Mouse (Mus musculus): ENCODE measurements around the gene Fyb2. TPM values are rescaled to one million over a fixed set of nuclear protein-coding genes. Genes with fewer than 3 reads are reported as not detected.
"Not testable (repeated sequence)": the region's sequence is repeated elsewhere in the genome, so short reads cannot be mapped to it uniquely, and the experiment has no call there.

The Fyb2 gene
- total RNA-seq, 2 experiments from 2014 or later, result 2.6 TPM

DNA sequence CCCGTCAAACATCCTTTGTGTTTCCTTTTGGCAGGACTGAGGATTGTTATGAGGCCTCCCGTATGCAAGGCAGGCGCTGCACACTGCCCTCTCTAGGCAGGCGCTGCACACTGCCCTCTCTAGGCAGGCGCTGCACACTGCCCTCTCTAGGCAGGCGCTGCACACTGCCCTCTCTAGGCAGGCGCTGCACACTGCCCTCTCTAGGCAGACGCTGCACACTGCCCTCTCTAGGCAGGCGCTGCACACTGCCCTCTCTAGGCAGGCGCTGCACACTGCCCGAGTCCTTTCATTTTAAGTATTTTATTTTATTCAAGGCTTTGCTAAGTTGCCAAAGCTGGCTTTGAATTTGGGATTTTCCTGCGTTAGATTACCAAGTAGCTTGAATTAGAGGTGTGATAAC lies 91.4 kb downstream of the Fyb2 start:
- DNase-seq (ENCODE audit: low spot score in 2 of 2), result not testable (repeated sequence)

DNA sequence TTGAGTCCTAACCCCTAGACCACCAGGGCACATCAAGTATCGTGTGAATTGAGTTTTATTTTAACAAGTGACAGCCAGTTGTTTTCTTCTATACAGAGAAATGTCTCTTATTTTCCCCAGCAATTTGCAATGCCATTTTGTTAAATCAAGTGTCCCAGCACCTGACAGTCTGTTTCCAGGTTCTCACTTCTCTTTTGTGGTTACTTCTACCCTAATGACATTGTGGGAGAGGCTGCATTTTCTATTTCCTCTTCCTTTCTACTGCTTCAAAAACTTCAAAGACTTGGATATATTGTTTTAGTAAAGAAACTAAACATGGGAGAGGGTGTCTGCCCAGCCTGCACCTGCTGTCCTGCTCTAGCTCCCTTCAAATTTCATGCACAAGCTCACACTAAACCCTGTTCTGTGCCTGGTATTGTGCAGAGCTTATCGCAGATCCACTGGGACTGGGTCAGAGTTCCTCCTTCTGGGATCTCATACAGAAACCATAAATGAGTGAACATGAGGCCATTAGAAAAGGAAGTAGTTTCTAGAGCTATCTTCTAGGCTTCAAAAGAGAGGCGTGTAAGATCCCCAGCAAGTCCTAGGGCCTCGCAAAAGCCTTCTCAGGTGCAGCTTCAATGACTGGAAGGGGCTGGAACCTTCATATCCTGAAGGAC lies 94.2 kb downstream of the Fyb2 start:
- no peak for DNase-seq (ENCODE audit: low spot score in 2 of 2)

DNA sequence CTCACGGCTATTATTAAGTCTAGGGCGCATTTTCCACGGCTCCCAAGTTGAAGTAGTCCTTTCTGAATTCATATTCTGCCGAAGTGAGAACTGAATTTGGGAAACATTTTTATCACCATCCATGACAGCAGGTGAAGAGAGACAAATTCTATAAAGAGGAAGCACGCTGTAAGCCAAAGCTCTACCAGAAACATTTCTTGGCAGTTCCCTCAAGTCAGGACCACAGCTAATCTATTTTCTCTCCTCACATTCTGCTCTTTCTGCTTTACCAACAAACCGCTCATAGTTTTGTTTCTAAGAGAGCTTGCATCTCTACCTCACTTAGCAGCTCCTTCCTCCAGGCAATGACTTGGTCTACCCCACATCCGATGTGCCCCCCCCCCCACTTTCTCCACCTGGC lies 100.5 kb downstream of the Fyb2 start:
- DNase-seq (ENCODE audit: low spot score in 2 of 2), result no peak

DNA sequence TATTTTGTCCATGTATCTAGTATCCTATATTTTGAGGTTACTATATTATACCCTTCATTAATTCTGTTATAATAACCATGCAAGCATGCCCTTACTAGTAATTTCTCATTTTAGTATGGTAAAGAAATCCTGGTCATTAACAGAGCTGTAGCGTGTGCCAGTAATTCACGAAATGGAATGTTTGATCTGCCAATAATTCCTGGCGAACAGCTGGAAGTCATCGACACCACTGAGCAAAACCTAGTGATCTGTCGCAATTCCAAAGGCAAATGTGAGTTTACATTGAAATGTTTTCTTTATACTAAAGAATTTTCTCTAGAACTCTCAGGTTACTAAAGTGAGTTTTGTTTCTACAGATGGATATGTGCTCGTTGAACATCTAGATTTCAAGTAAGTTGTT lies 102.2 kb downstream of the Fyb2 start:
- no peak for DNase-seq (ENCODE audit: low spot score in 2 of 2)

DNA sequence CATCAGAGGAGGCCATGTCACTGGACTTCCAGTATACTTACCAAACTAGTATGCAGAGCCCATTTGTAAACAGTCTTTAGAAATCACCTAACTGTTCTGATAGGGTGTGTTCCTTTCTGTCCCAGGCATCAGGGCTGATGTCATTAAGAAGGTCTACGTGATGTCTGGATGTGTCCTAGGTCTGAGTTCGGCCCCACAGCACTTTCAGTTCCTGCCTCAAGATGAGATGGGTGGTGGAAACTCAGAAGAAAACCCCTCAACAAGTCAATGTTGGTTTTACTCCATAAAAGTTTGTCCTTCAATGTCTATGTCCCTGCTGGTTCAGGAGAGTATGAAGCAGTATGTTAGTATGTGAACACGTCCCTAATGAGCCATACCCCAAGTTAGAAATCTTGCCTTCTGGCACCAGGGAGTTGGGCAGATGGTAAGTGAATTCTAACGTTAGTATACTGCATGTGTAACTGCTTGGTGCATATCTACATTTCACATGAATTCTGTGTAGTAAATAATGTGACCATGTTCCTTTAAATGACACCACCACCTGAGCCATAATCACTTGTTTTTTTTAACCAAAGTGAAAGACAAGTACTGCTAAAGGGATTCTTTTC lies 102.9 kb downstream of the Fyb2 start:
- no peak for DNase-seq (ENCODE audit: low spot score in 2 of 2)

DNA sequence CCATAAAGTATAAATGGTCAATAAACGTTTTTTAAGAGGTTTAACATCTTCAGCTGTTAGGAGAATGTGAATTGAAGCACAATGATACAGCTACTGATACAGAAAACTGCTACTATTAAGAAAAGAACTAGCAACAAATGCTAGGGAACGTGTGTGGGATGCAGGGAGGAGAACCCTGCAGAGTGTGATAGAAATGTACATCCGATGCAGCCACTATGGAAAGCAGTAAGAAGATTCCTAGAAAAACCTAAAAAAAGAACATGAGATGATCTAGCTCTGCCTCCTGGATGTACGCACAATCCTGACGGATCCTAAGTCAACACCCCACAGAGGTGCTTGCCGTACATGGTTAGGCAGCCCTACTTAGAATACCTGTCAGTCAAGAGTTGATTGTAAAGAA lies 114.0 kb downstream of the Fyb2 start:
- DNase-seq (ENCODE audit: low spot score in 2 of 2), result no peak

DNA sequence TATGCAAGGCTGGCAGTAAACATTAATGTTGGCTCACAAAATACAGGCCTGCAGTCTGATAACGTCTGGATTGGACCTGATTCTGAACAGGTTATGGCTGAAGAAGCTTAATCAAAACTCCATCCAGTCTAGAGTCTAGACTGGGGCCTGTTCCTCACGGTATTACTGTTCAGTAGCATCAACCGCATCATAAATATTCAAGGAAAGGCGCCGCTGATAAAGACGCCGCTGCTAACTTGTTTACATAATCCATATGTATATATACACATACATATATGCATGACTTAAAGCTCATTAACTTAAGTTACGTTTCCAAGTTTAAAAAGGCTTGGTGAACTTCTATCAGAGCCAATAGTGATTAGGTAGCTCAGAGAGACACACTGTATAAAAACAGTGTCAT lies 117.8 kb downstream of the Fyb2 start:
- DNase-seq (ENCODE audit: low spot score in 2 of 2), result no peak

DNA sequence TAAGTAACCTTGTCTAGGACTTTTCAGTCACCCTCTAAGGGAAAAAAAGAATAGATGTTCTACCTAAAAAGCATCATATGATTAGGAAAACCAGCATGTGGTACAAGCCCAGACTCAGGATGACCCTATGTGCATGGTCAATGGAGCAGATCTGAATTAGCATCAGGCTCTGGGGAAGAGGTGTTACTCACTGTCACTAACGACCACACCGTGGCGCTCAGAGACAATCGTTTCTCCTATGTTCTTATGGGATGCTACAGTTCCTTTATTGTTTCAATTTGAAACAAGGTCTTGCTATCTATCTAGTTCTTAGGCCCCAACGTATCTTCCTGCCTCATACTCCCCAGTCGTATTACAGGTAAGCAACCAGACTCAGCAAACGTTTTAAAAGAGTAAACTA lies 119.9 kb downstream of the Fyb2 start:
- DNase-seq (ENCODE audit: low spot score in 2 of 2), result no peak

DNA sequence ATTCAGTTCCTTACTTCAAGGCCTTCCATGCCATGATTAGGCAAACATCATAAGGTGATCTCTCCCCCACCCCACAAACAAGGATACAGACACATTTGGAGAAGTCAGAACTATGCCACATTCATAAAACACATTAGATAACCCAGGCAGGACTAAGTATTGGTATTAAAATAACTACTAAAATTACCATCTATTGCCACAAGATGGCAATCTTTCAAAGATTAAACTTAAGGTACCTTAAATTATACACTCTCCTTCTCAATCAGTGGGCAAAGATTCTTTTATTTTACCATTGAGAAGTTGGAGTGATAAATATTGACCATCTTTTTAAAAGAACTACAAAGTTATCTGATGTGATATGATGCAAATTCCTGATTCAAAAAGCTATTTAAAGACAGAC lies 121.0 kb downstream of the Fyb2 start:
- DNase-seq (ENCODE audit: low spot score in 2 of 2), result peak in 1 of 2 experiments; percentile 23

DNA sequence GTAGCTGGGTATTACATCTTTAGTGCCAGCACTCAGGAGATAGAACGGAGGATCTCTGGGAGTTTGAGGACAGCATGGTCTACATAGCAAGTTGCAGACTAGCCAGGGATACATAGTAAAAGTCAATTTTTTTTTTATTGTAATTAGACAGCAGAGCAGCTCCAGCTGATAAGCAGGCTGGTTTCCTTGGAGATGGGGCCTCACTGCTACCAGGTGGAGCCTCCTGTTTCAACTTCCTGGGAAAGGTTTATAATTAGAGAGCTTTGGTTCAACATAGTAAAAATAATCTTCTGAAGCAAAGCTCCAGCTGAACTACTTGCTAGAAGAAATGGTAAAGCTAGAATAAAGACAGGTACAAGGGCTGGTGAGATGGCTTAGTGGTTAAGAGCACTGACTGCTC lies 136.8 kb downstream of the Fyb2 start:
- DNase-seq (ENCODE audit: low spot score in 2 of 2), result no peak

DNA sequence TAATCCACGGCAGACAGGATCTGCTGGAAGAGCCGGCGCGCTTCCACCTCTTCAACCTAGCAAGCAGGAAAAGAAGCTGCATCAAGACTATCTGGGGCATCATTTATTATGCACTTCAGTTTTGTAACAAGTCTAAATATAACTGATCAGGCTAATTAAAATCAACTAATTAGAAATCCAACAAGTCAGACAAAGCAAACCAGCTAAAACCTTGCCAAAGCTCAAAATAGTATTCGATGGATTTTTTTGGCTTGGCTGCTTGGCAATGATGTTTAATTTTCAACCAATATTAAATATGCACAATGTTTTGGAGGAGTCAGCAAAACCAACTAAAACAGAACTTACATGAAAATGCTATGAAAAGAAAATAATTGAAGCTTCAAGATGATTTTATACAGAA lies 138.0 kb downstream of the Fyb2 start:
- DNase-seq (ENCODE audit: low spot score in 2 of 2), result peak in 1 of 2 experiments; percentile 51

Other genes with a start within 250 kb of the Fyb2 start
- not detected for gene C8b, start 147.1 kb upstream of the Fyb2 start, total RNA-seq (2021)
- not detected for gene Gm17662, start 56.1 kb upstream of the Fyb2 start, total RNA-seq (2021)
- not detected for gene C8a, start 37.1 kb upstream of the Fyb2 start, total RNA-seq (2021)
- gene Prkaa2, start 196.4 kb downstream of the Fyb2 start, total RNA-seq (2021), result 10 to 100 TPM; 16.8 to 17.9 TPM
- 100 to 1,000 TPM; 206 to 214 TPM for gene Plpp3, start 243.9 kb downstream of the Fyb2 start, total RNA-seq (2021)

Measured in layer of hippocampus, adult 18-20 months (tissue).